Mouse (Mus musculus) megakaryocyte, adult 5-6 weeks (primary cell): Measurements from ENCODE around the gene Letmd1. TPM values are rescaled to one million over a fixed set of nuclear protein-coding genes. Genes with fewer than 3 reads are reported as not detected.
"Not testable (repeated sequence)": the region's sequence is repeated elsewhere in the genome, so short reads cannot be mapped to it uniquely, and the experiment has no call there.

Experiments used
- ATAC-seq: 2 replicates; pipeline ENCODE4 v1.8.0; 2016; ENCODE audit warnings: mild to moderate bottlenecking, inconsistent platforms; ENCODE audit not compliant: poor library complexity, severe bottlenecking
- total RNA-seq, 2 experiments: library from RNA; stranded (forward) in 1 of 2; stranded (reverse) in 1 of 2; fragments of 153-499, 151-499 nt in 1 of 2; fragments of 221-1000, 200-1000 nt in 1 of 2; gene quantifications; 2 replicates each; pipeline versions ENCODE4 v1.2.3 to v1.2.4; 2015 to 2017

Gene Letmd1
- total RNA-seq (2015): 15.2 and 17.2 TPM in 2 replicates
- total RNA-seq (2017): 8.8 and 15.5 TPM in 2 replicates

GRCm38 (mm10) chr15:100468295-100469188, at the start of gene Letmd1:
Letmd1 (plus strand) TSS chr15:100469023.
- peak; percentile 88 for ATAC-seq

DNA sequence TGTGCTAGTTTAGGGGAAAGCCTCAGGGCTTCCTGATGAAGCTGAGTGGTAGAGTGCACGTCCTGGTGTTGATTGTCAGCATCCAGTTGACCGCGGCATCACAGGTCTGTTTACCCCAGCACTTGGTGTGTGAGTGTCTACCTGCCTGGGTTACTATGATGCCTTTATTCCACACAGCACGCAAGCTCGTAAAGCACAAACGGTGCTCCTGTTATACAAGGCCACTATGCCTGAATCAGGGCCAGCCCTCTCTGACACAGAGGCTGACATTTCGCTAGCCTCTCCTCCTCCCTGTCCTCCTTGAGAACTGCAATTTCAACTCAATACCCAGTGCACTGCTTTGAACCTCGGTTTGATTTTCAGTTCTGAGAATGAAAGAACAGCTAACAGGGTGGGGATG, 49.5 kb upstream of the Letmd1 start:
- ATAC-seq: no peak

DNA sequence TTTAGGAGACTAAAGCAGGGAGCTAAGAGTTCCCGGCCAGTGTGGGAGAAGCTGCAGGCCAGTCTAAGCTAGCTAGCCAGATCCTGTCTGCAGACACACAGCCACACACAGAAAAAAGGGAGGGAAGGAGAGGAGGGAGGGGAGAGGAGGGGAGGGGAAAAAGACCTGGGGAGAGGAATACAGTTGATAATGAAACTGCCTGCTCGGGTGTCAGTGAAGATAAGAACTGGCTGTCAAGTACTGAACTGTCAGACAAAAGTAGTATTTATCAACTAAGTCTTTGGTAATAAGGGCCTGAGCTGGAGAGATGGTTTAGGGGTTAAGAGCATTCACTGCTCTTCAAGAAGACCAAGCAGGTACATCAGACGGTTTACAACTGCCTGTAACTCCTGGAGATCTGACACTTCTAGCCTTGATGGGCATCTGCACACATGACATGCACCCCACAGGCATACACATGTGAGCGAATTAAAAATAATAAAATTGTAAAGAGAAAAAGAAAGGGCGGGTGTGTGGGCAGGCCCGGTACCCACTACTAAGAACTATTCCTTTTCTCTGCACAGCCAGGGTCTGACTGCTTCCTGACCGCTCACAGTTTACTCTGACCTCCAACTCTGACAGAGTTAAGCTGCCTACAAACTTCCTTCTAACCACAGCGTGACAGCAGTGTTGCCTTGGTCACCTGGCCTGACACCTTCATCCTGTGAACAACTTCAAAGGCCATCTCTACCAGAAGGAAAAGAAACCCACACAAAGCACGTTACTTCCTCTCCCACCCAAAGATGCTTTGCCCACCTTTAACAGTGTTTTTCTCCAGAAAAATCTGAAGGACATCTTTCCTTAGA, 48.7 kb upstream of the Letmd1 start:
- no peak for ATAC-seq

DNA sequence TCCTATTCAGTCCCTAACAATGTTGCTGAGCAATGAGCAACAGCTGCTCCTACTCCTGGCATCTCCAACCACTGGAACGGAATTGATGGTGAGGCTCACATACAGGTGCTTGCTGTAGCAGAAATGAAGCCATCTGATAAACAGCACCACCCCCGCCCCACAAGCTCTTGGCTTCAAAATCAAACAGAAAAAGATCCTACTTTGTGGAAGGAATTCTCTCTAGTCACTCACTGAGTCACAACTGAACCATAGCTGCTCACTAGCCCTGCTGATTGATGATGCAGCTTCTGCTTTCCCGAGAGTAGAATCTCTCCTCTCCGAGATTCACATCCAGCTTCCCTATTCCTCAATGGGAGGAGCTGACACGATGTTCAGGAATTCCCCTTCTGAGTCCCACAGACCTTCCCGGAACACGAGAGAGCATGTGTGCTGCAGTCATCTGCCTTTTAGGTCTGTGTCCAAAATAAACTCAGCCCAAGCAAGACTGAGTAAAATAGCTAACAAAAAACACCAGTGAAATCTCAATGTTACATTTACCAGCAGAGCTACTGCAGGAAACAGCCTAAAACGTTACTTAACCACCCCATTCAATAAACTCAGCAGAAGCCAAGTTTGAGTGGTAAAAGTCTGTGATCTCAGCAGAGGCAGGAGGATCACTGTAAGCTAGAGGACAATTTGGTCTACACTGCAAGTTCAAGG, 47.6 kb upstream of the Letmd1 start:
- no peak for ATAC-seq

DNA sequence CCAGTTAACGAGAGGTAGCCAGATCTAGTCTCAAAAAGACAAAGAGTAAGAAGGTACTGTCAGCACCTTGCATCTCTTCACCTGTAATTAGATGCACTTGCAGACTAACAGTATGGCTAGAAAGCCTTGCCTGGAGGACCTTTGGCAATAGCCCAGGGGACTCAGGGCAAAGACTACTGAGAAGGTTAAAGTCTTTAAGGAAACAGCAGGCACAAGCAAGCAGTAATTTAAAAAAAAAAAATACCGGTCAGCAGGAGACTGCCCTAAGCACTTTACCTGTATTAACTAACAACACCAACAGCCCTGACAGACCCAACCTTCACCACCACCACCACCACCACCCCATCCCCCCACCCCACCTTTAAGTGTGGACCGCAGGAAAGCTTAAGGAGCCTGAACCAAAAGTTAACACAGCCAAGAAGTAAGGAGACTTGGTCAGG, 47.0 kb upstream of the Letmd1 start, which contains the start of gene Gm5475:
Gene Gm5475 (plus strand): TSS at position 390 of the 440 bp plus-strand sequence.
- not testable (repeated sequence) for ATAC-seq

- 0 out of 2 replicates have a peak, but pooled peaks have one; percentile 16 for ATAC-seq
Observed at GRCm38 (mm10) chr15:100422476-100422875, 46.3 kb upstream of the Letmd1 start.

GRCm38 (mm10) chr15:100422899-100423860, 45.6 kb upstream of the Letmd1 start:
- peak; percentile 94 for ATAC-seq

DNA sequence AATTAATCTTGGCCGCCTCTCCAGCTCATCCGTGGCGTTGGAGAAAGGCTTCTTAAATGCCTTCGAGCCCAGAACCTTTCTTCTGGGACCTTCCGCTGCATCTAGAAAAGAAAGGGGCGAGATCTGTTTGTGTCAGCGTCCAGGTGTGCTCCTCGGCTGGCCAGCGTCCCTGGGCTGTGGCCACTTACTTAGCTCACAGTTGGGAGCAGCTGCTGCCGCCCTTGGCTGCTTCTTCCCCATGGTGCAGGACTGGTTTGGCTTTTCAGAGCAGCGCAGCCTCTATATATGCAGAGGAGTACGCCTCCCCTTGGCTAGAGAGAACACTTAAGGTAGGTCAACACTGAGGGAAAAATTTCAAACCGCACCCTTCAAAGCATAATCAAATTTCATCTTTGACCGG, 44.9 kb upstream of the Letmd1 start:
- ATAC-seq: 0 out of 2 replicates have a peak, but pooled peaks have one; percentile 9

DNA sequence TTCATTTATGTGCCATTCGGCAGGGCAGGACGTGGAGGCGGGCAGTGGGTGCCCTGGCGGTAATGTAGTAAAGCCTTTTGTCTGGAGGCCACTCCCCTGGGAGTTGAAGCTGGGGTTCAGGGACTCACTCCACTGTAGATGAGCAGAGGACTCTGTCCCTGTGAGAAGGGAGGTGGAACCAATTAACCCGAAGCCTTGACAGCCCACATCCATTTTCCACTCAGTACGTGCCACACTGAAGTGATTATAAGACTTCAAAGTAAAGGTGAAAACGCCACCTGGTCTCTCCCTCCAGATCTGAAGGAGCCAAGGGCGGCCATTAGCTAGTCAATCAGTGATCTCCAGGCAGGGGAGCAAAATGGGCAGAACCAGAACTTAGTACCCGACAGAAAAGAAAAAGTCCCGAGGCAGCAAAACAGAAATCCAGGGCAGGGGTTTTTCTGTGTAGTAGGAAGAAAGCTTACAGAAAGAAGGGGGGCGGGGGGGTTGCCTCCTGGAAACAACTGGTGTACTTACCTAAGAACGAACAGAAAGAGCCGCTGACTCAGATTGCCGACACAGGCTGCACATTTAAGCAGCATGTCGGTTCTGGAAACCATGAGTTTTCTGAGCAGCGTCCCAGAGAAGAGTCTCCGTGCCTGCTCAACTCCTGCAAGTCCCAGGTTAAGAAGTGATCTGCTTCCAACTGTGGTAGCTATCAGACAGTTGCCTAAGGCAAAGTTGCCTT, 44.3 kb upstream of the Letmd1 start, which contains the start of gene Slc11a2:
Gene Slc11a2 (minus strand): TSS at position 677 of the 727 bp plus-strand sequence.
- ATAC-seq: no peak

DNA sequence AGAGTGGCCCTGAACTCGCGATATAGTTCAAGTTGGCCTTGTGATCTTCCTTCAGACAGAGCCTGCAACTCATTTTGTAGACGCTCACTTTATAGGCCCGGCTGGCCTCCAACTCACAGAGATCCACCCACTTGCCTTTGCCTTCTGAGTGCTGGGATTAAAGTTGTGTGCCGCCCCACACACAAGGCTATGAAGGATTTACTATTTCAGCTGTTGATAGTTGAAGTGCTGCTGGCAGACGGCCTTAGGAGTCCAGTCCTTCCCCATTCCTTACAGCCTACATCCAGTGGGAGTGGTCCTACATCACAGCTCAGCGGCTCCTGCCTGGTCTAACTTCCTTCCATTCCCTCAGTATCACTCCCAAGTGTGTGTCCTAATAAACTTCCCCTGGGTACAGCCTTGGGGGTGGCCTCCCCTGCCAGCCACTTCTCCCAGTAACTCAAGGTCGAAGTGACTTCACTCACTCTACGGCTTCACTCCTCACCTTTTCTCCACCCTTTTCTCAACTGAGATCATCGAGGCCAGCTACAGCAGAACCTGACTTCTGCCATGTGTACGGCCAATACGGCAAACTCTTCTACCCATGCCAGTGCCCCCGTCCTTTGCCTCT, 40.4 kb upstream of the Letmd1 start:
- no peak for ATAC-seq

GRCm38 (mm10) chr15:100429959-100430565, 38.8 kb upstream of the Letmd1 start:
- ATAC-seq: no peak

DNA sequence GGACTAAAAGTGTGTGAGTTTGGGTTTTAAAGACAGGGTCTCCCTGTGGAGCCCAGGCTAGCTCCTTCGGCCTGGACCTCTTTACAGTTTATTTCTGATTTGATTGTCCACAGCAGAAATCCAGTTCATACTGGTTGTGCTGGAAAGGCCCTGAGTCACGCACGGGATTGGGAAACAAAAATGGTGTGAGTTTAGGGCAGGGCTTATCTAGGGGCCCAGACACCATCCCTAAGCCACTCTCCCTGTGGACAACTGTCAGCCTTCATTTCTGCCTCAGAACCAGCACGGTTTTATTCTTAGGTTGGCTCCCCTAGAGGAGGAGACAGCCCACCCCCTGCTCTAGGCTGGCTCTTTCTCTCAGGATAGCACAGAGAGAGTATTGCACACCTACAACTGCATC, 35.6 kb upstream of the Letmd1 start:
- ATAC-seq: no peak

DNA sequence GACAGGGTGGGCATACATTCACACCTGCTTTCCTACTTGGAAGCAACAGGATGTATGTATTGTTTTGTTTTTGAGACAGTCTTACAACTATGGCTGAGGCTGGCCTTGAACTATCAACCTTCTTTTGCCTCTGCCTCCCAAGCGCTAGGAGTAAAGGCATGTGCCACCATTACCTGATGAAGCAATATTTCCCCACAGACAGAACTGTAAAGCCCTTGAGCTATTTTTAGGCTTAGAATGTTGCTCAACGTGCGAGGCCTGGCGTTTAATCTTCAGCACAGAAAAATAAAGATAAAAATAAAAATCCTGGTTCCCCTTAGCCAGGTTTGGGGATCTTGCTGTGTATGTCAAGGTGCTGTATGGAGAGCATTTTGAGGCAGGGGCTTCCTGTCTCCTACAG, 32.7 kb upstream of the Letmd1 start:
- no peak for ATAC-seq

- ATAC-seq: no peak
Observed at GRCm38 (mm10) chr15:100436518-100436917, 32.3 kb upstream of the Letmd1 start.

DNA sequence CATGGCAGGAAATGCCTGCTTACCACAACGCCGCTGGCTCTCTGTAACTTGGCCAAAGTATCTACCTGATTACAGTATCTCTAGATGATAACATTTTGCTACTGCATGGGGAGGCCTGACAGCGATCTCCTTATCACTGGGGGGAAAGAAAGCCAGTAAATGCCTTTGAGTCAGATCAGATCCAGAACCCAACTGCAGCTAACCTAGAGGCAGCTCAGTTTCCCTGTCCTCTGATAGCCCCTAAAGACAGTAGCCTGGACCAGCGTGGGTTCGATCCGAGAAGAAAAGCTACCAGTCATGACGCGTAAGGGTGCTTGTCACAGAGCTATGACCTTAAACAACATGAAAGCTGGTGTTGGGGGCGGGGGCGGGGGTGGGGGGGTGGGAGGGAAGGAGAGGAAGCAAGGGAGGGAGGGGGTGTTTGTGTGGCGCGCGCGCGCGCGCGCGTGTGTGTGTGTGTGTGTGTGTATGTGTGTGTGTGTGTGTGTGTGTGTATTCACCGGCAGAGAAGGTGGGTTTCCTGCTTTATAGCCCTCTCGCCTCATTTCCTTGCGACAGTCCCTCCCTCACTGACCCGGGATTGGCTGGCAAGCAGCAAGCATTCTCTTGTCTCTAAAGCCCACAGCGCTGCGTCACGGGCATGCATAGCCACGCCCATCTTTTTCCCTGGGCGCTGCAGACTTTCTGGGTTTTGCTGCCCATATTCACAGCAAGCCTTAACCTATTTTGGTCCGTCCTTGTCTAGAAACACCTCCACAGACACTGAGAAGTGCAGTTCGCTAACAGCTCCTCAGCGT, 25.5 kb upstream of the Letmd1 start:
- peak; percentile 99 for ATAC-seq

DNA sequence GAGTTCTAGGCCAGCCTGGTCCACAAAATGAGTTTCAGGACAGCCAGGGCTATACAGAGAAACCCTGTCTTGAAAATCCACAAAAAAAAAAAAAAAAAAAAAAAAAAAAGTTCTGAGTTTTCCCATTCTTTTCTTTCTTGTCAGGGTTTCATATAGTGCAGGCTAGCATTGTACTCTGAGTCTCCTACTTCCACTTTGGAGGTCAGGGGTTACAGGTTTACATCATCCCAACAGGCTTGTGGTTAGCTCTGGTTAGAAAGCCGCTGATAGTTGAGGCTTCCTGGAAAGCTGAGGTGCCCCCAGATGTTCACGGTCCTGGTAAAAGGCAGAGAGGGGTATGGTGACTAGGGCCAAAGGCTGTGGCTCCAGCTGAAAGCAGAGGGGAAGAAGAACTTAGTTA, 21.9 kb upstream of the Letmd1 start:
- no peak for ATAC-seq

GRCm38 (mm10) chr15:100448572-100448971, 20.3 kb upstream of the Letmd1 start:
- ATAC-seq: no peak
